Mouse (Mus musculus): Measurements from ENCODE around the gene Serpina1f. TPM values are rescaled to one million over a fixed set of nuclear protein-coding genes. Genes with fewer than 3 reads are reported as not detected.

Serpina1f gene
- polyA plus RNA-seq, 1 experiment from 2014 or later: not detected

GRCm38 (mm10) chr12:103705547-103705946, 10.2 kb upstream of the Serpina1f start:
- no peak overlapping the region for H3K4me2 ChIP-seq
- H3K9me3 ChIP-seq (ENCODE audit: low read depth, low read length): no peaks in the 10 kb centered on the region
- H3K4me1 ChIP-seq (ENCODE audit: insufficient read depth): no peaks in the 10 kb centered on the region
- H3K9ac ChIP-seq: no peak overlapping the region
- WGBS: 51% methylated on average over 2 of the region's 2 CpGs
- no peak for TF ChIP-seq CTCF (IDR thresholded peaks at IDR 0.05; ENCODE audit: low read depth)
- H3K27me3 ChIP-seq (ENCODE audit: insufficient read depth, low read length): no peaks in the 10 kb centered on the region
- H3K4me3 ChIP-seq (ENCODE audit: low read depth, low read length): no peak overlapping the region
- DNase-seq (no peak), ATAC-seq (ENCODE audit: insufficient read depth) (no peak)
- no peaks in the 10 kb centered on the region for H3K36me3 ChIP-seq (ENCODE audit: insufficient read depth)
- H3K27ac ChIP-seq (ENCODE audit: low read depth): no peak overlapping the region

GRCm38 (mm10) chr12:103700144-103700750, 4.9 kb upstream of the Serpina1f start:
- no peak for TF ChIP-seq CTCF (IDR thresholded peaks at IDR 0.05; ENCODE audit: low read depth)
- no peak for DNase-seq

GRCm38 (mm10) chr12:103688221-103688814, 7.0 kb downstream of the Serpina1f start:
- TF ChIP-seq CTCF (IDR thresholded peaks at IDR 0.05; ENCODE audit: low read depth): peak; percentile 7; the same call in 1 of the 2 replicates
- ATAC-seq (ENCODE audit: insufficient read depth) (no peak), DNase-seq (no peak)
- WGBS: 22% methylated on average over 3 of the region's 3 CpGs
- Histone ChIP-seq H3K9me3 (ENCODE audit: low read depth, low read length) (no peaks in the 10 kb centered on the region), H3K4me1 (ENCODE audit: insufficient read depth) (no peaks in the 10 kb centered on the region), H3K4me2 (no peak overlapping the region), H3K4me3 (ENCODE audit: low read depth, low read length) (no peak overlapping the region), H3K27me3 (ENCODE audit: insufficient read depth, low read length) (no peaks in the 10 kb centered on the region), H3K27ac (ENCODE audit: low read depth) (no peak overlapping the region), H3K36me3 (ENCODE audit: insufficient read depth) (no peaks in the 10 kb centered on the region), H3K9ac (no peak overlapping the region)

More at GRCm38 (mm10) chr12:103700144-103700750, 4.9 kb upstream of the Serpina1f start:
- WGBS: 83% methylated on average over 4 of the region's 4 CpGs
- Histone ChIP-seq H3K9ac (no peak overlapping the region), H3K9me3 (ENCODE audit: low read depth, low read length) (no peaks in the 10 kb centered on the region), H3K27ac (ENCODE audit: low read depth) (no peak overlapping the region), H3K36me3 (ENCODE audit: insufficient read depth) (no peaks in the 10 kb centered on the region), H3K4me1 (ENCODE audit: insufficient read depth) (no peaks in the 10 kb centered on the region), H3K4me3 (ENCODE audit: low read depth, low read length) (no peak overlapping the region), H3K4me2 (no peak overlapping the region), H3K27me3 (ENCODE audit: insufficient read depth, low read length) (no peaks in the 10 kb centered on the region)
- no peak for ATAC-seq (ENCODE audit: insufficient read depth)

- no peaks in the 10 kb centered on the region for H3K36me3 ChIP-seq (ENCODE audit: insufficient read depth)
- no peak for TF ChIP-seq CTCF (IDR thresholded peaks at IDR 0.05; ENCODE audit: low read depth)
- H3K9me3 ChIP-seq (ENCODE audit: low read depth, low read length): no peaks in the 10 kb centered on the region
- no peak overlapping the region for H3K4me2 ChIP-seq
- DNase-seq: no peak
- H3K4me3 ChIP-seq (ENCODE audit: low read depth, low read length): no peak overlapping the region
- no peaks in the 10 kb centered on the region for H3K27me3 ChIP-seq (ENCODE audit: insufficient read depth, low read length)
- WGBS: 28% methylated on average over 7 of the region's 7 CpGs
- ATAC-seq (ENCODE audit: insufficient read depth): no peak
- no peaks in the 10 kb centered on the region for H3K4me1 ChIP-seq (ENCODE audit: insufficient read depth)
- H3K9ac ChIP-seq: no peak overlapping the region
- H3K27ac ChIP-seq (ENCODE audit: low read depth): no peak overlapping the region
These were observed 8.3 kb downstream of the Serpina1f start for GRCm38 (mm10) chr12:103687021-103687420.

GRCm38 (mm10) chr12:103686050-103686449, 9.3 kb downstream of the Serpina1f start:
- no peak for TF ChIP-seq CTCF (IDR thresholded peaks at IDR 0.05; ENCODE audit: low read depth)
- no peaks in the 10 kb centered on the region for H3K27me3 ChIP-seq (ENCODE audit: insufficient read depth, low read length)
- H3K4me3 ChIP-seq (ENCODE audit: low read depth, low read length): no peak overlapping the region
- no peaks in the 10 kb centered on the region for H3K36me3 ChIP-seq (ENCODE audit: insufficient read depth)
- ATAC-seq (ENCODE audit: insufficient read depth): no peak
- no peak overlapping the region for H3K4me2 ChIP-seq
- no peak overlapping the region for H3K27ac ChIP-seq (ENCODE audit: low read depth)
- H3K9ac ChIP-seq: no peak overlapping the region
- no peaks in the 10 kb centered on the region for H3K9me3 ChIP-seq (ENCODE audit: low read depth, low read length)
- no peaks in the 10 kb centered on the region for H3K4me1 ChIP-seq (ENCODE audit: insufficient read depth)
- 72% methylated on average over 3 of the region's 3 CpGs for WGBS
- no peak for DNase-seq

GRCm38 (mm10) chr12:103685386-103685785, 9.9 kb downstream of the Serpina1f start:
- ATAC-seq (ENCODE audit: insufficient read depth) (no peak), DNase-seq (no peak)
- TF ChIP-seq CTCF (IDR thresholded peaks at IDR 0.05; ENCODE audit: low read depth): no peak
- no peaks in the 10 kb centered on the region for H3K36me3 ChIP-seq (ENCODE audit: insufficient read depth)
- H3K4me3 ChIP-seq (ENCODE audit: low read depth, low read length): no peak overlapping the region
- no peaks in the 10 kb centered on the region for H3K9me3 ChIP-seq (ENCODE audit: low read depth, low read length)
- H3K9ac ChIP-seq: no peak overlapping the region
- WGBS: 23% methylated on average over 3 of the region's 3 CpGs
- H3K4me1 ChIP-seq (ENCODE audit: insufficient read depth): no peaks in the 10 kb centered on the region
- H3K27ac ChIP-seq (ENCODE audit: low read depth): no peak overlapping the region
- H3K27me3 ChIP-seq (ENCODE audit: insufficient read depth, low read length): no peaks in the 10 kb centered on the region
- H3K4me2 ChIP-seq: no peak overlapping the region

GRCm38 (mm10) chr12:103683775-103684174, 11.6 kb downstream of the Serpina1f start:
- H3K4me1 ChIP-seq (ENCODE audit: insufficient read depth): no peaks in the 10 kb centered on the region
- WGBS: 35% methylated on average over 4 of the region's 4 CpGs

More at GRCm38 (mm10) chr12:103683775-103684174, 11.6 kb downstream of the Serpina1f start:
- no peak for DNase-seq
- no peak overlapping the region for H3K27ac ChIP-seq (ENCODE audit: low read depth)
- H3K4me3 ChIP-seq (ENCODE audit: low read depth, low read length): no peak overlapping the region
- no peak overlapping the region for H3K4me2 ChIP-seq
- H3K27me3 ChIP-seq (ENCODE audit: insufficient read depth, low read length): no peaks in the 10 kb centered on the region
- no peak overlapping the region for H3K9ac ChIP-seq
- no peak for ATAC-seq (ENCODE audit: insufficient read depth)
- H3K9me3 ChIP-seq (ENCODE audit: low read depth, low read length): no peaks in the 10 kb centered on the region
- no peak for TF ChIP-seq CTCF (IDR thresholded peaks at IDR 0.05; ENCODE audit: low read depth)
- no peaks in the 10 kb centered on the region for H3K36me3 ChIP-seq (ENCODE audit: insufficient read depth)
